Mouse (Mus musculus) midbrain, embryonic 16.5 days (tissue): Measurements from ENCODE around the gene Mzf1. TPM values are rescaled to one million over a fixed set of nuclear protein-coding genes. Genes with fewer than 3 reads are reported as not detected.

Source experiments
- ATAC-seq: fragments of 200-750 bp; cut with Nextera tagmentation; 2 replicates; pipeline ENCODE4 v1.8.0; 2017; ENCODE audit warnings: moderate TSS enrichment
- H3K27ac ChIP-seq: fragments of 300-500 bp; sonication (generic); 2 replicates; pipeline ENCODE4 v1.5.1; 2014; ENCODE audit warnings: mild to moderate bottlenecking, low read length, mixed read lengths
- H3K27me3 ChIP-seq: fragments of 300-500 bp; sonication (generic); 2 replicates; pipeline ENCODE4 v1.6.1; 2014; ENCODE audit warnings: low read depth, low read length, mixed read lengths; ENCODE audit not compliant: control insufficient read depth, insufficient read depth
- H3K36me3 ChIP-seq: fragments of 300-500 bp; sonication (generic); 2 replicates; pipeline ENCODE4 v1.6.1; 2014; ENCODE audit warnings: mild to moderate bottlenecking, low read length, moderate library complexity, mixed read lengths; ENCODE audit not compliant: control insufficient read depth, insufficient read depth
- H3K4me1 ChIP-seq: fragments of 300-500 bp; sonication (generic); 2 replicates; pipeline ENCODE4 v1.6.1; 2014; ENCODE audit warnings: mild to moderate bottlenecking, low read length, mixed read lengths; ENCODE audit not compliant: control insufficient read depth, insufficient read depth
- H3K4me2 ChIP-seq: fragments of 300-500 bp; sonication (generic); 2 replicates; pipeline ENCODE4 v1.6.1; 2014; ENCODE audit warnings: mild to moderate bottlenecking, low read length, mixed read lengths
- H3K4me3 ChIP-seq: fragments of 300-500 bp; sonication (generic); 2 replicates; pipeline ENCODE4 v1.5.1; 2014; ENCODE audit warnings: low read depth, mild to moderate bottlenecking, low read length, moderate library complexity, mixed read lengths
- H3K9ac ChIP-seq: fragments of 300-500 bp; sonication (generic); 2 replicates; pipeline ENCODE4 v1.6.1; 2014; ENCODE audit warnings: low read depth, low read length, mixed read lengths
- H3K9me3 ChIP-seq: fragments of 300-500 bp; sonication (generic); replicated peaks from 2 replicates; pipeline ENCODE4 v1.6.1; 2014; ENCODE audit warnings: mild to moderate bottlenecking, low read length, mixed read lengths; ENCODE audit not compliant: control insufficient read depth, poor library complexity, severe bottlenecking
- WGBS: fragments of 180-500 bp; shearing (Covaris S2); extraction: QIAGEN DNeasy Blood & Tissue Kit; methylation state at CpG from one replicate; pipeline ENCODE4 v1.1.7; 2014; 5-methylcytosine and 5-hydroxymethylcytosine counted together
- polyA plus RNA-seq: library from polyadenylated mRNA; unstranded; fragments of >200 nt; fragmentation: Nextera tagmentation; extraction: Ambion mirVana; gene quantifications from 2 replicates; pipeline ENCODE4 v1.2.1, GENCODE M21; 2015

Gene Mzf1
- polyA plus RNA-seq, 1 experiment from 2014 or later = 11.6 TPM

GRCm38 (mm10) chr7:13037901-13038555 lies 16.5 kb downstream of the Mzf1 start, which contains the start of gene Ube2m:
Ube2m (minus strand) TSS chr7:13038275.
- H3K36me3 ChIP-seq = peaks cover 5% of the 10 kb centered on the region; the same call in 1 of the 2 replicates
- peak within 1 kb of the TSS; percentile 72 for H3K4me3 ChIP-seq
- peaks cover 6% of the 10 kb centered on the region for H3K27me3 ChIP-seq
- peak within 1 kb of the TSS; percentile 100 for H3K27ac ChIP-seq
- peak within 1 kb of the TSS; percentile 89 for H3K4me2 ChIP-seq
- peak; percentile 91 for ATAC-seq
- H3K9me3 ChIP-seq = no peaks in the 10 kb centered on the region
- peaks cover 34% of the 10 kb centered on the region for H3K4me1 ChIP-seq
- peak within 1 kb of the TSS; percentile 97 for H3K9ac ChIP-seq
- WGBS = 0% methylated on average over 51 of the region's 65 CpGs

DNA sequence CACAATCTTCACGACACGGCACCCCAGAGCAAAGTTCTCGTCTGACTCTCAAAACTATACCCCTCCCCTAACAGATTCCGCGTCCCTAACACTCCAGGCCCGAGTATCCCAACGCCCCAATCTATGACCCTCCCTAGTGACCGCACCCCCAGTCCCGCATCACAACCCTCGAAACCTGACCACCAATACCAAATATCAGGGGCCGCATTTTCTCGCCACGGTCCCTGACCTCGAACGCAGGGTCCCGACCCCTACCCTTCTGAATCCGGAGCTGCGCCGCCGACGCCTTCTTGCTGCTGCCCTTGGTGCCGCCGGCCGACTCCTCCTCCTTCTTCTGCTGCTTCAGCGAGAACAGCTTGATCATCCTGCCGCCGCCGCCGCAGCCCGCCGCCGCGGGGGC lies 17.2 kb downstream of the Mzf1 start:
- H3K36me3 ChIP-seq = peaks cover 9% of the 10 kb centered on the region
- H3K9ac ChIP-seq = peak overlapping the region; percentile 97
- WGBS = under 1% methylated on average over 27 of the region's 33 CpGs
- H3K4me2 ChIP-seq = peak overlapping the region; percentile 89
- H3K4me3 ChIP-seq = peak overlapping the region; percentile 72
- H3K27me3 ChIP-seq = no peaks in the 10 kb centered on the region; the same call in none of the 2 replicates
- H3K27ac ChIP-seq = peak overlapping the region; percentile 100
- H3K4me1 ChIP-seq = peaks cover 34% of the 10 kb centered on the region
- ATAC-seq = no peak
- H3K9me3 ChIP-seq = no peaks in the 10 kb centered on the region

DNA sequence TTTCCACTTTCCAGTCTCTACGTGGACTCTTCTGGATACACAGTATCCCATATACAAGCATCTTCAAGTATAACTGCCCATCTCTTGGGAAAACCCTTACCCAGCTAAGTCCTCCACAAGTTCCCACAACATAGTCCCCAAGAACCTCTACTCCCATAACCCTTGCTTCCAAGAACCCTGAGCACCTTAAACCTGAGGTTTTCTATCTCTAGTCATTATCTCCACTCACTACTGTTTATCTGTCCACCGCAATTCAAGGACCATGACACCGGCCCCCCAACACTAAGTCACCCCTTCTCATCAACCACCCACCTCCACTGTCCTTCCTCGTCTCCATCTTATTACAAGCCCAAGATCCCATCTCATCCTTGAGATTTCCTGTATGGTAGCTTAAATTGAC lies 17.8 kb downstream of the Mzf1 start:
- H3K36me3 ChIP-seq = peaks cover 13% of the 10 kb centered on the region
- H3K9ac ChIP-seq = peak overlapping the region; percentile 97
- no peak for ATAC-seq
- peak overlapping the region; percentile 89 for H3K4me2 ChIP-seq
- peak overlapping the region; percentile 72 for H3K4me3 ChIP-seq
- peaks cover 34% of the 10 kb centered on the region for H3K4me1 ChIP-seq
- H3K27ac ChIP-seq = peak overlapping the region; percentile 100
- H3K27me3 ChIP-seq = no peaks in the 10 kb centered on the region; the same call in 1 of the 2 replicates
- no peaks in the 10 kb centered on the region for H3K9me3 ChIP-seq
- 46% methylated on average over 4 of the region's 4 CpGs for WGBS

GRCm38 (mm10) chr7:13035211-13035855 lies 19.2 kb downstream of the Mzf1 start:
- Histone ChIP-seq H3K9ac (peak overlapping the region; percentile 72; the same call in 1 of the 2 replicates), H3K4me2 (peak overlapping the region; percentile 87), H3K4me1 (peaks cover 34% of the 10 kb centered on the region), H3K9me3 (no peaks in the 10 kb centered on the region), H3K36me3 (peaks cover 20% of the 10 kb centered on the region), H3K27ac (peak overlapping the region; percentile 91), H3K4me3 (no peak overlapping the region; the same call in 1 of the 2 replicates), H3K27me3 (no peaks in the 10 kb centered on the region)
- peak; percentile 0; the same call in 1 of the 2 replicates for ATAC-seq
- WGBS = 83% methylated on average over 17 of the region's 17 CpGs

- Histone ChIP-seq H3K27me3 (no peaks in the 10 kb centered on the region), H3K9ac (peak within 1 kb of the TSS; percentile 72), H3K4me2 (peak within 1 kb of the TSS; percentile 87), H3K36me3 (peaks cover 29% of the 10 kb centered on the region), H3K9me3 (no peaks in the 10 kb centered on the region), H3K4me1 (peaks cover 34% of the 10 kb centered on the region), H3K27ac (peak within 1 kb of the TSS; percentile 91), H3K4me3 (peak within 1 kb of the TSS; percentile 52)
- under 1% methylated on average over 44 of the region's 45 CpGs for WGBS
- peak; percentile 79 for ATAC-seq
Observed at GRCm38 (mm10) chr7:13034148-13034977, 20.2 kb downstream of the Mzf1 start, which contains the start of gene Chmp2a. Chmp2a (minus strand) TSS chr7:13034807.

DNA sequence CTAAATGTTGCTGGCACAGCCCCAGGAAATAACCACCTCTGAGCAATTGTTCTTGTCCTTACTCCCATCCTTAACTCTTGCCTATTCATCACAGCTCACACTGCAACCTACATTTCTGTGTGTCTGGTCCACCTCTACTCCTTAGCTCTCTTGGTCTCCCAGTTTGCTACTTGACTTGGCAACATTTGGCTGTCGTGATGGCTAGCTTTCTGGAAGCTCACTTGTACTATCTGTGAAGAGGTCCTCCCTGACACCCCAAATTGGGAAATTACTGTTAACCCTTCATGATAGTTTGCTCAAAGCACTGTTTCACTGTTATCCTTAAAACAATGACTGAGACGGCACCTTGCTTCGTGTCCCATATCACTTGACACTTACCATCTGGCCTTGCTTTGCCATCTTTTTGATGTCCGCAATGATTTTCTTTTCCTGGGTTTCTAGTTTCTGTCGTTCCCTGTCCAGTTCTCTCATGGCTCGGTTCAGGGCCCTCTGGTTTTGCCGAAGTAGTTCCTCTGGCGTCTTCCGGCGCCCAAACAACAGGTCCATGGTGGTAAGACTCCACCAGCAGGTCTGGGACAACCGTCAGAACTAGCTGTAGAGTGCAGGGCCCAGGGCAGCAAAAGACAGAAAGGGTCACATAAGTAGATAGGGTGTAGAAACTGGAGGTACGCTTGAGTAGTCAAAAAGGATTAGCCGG lies 21.0 kb downstream of the Mzf1 start:
- 49% methylated on average over 13 of the region's 13 CpGs for WGBS
- Histone ChIP-seq H3K9ac (peak overlapping the region; percentile 72), H3K4me2 (peak overlapping the region; percentile 87), H3K9me3 (no peaks in the 10 kb centered on the region), H3K36me3 (peaks cover 37% of the 10 kb centered on the region), H3K27ac (peak overlapping the region; percentile 91), H3K4me1 (peaks cover 26% of the 10 kb centered on the region), H3K27me3 (no peaks in the 10 kb centered on the region), H3K4me3 (peak overlapping the region; percentile 52)
- no peak for ATAC-seq

GRCm38 (mm10) chr7:13032541-13032940 lies 22.0 kb downstream of the Mzf1 start:
- Histone ChIP-seq H3K36me3 (peaks cover 47% of the 10 kb centered on the region), H3K9me3 (no peaks in the 10 kb centered on the region), H3K4me1 (peaks cover 26% of the 10 kb centered on the region), H3K4me3 (no peak overlapping the region), H3K27me3 (no peaks in the 10 kb centered on the region), H3K27ac (no peak overlapping the region), H3K9ac (0 out of 2 replicates have a peak overlapping the region, but pooled peaks have one; percentile 2), H3K4me2 (no peak overlapping the region)
- 92% methylated on average over 7 of the region's 7 CpGs for WGBS
- ATAC-seq = no peak

GRCm38 (mm10) chr7:13031983-13032382 lies 22.6 kb downstream of the Mzf1 start:
- H3K27me3 ChIP-seq = no peaks in the 10 kb centered on the region
- H3K9me3 ChIP-seq = no peaks in the 10 kb centered on the region
- no peak overlapping the region for H3K4me3 ChIP-seq
- H3K9ac ChIP-seq = no peak overlapping the region
- H3K36me3 ChIP-seq = peaks cover 53% of the 10 kb centered on the region
- no peak overlapping the region for H3K4me2 ChIP-seq
- H3K4me1 ChIP-seq = peaks cover 27% of the 10 kb centered on the region
- no peak overlapping the region for H3K27ac ChIP-seq
- ATAC-seq = no peak
- WGBS = 96% methylated on average over 2 of the region's 2 CpGs
